Mouse (Mus musculus): ENCODE data around the gene Entpd1.

Gene Entpd1

DNA sequence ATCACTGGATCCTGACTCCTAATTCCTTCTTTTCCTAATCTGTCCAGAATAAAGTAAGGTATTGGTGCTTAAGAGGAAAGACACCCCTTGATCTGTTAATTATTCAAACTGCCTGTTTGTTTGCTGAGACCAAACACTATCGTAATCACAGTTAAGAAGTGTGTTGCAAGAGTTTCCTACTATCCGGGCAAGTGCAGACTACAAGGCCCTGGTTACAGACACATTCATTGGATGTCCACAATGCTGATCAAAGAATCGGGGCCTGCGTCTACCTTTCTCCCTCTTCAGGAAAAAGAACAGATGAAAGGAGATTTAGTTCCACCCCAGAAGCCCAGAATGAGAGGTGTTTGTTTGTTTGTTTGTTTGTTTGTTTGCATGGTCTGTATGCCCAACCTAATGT is 116.0 kb downstream of the Entpd1 start:
- no peak for DNase-seq

DNA sequence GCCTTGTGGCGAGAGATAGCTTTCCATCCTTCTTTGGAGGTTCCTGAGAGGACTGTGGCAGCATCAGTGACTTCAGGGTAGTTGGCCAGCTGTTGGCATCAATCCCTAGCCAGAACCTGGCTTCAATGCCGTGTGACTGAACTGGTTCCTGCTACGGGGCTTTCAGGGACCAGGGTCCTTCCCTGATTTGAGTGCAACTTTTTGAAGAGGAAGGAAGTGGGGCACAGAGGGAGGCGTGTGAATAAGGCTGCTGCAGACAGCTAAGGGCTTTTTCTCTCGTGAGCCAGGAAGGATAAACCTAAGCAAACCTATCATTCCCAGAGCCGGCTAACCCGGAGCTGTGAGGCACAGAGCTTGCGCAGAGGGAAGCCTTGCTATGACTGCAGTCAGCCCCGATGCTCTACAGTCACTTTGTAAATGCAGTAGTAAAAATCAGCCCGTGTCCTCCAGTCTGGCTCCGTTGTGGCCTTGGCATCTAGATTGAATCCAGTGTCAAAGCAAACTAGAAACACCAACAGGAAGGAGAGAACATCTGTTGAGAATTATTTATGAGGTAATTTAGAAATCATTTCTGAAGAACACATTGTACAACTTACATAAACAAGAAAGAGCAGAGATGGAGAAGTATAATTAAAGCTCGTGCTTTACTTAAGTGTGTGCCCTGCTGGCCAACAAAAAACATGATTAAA is 116.7 kb downstream of the Entpd1 start:
- DNase-seq = no peak

DNA sequence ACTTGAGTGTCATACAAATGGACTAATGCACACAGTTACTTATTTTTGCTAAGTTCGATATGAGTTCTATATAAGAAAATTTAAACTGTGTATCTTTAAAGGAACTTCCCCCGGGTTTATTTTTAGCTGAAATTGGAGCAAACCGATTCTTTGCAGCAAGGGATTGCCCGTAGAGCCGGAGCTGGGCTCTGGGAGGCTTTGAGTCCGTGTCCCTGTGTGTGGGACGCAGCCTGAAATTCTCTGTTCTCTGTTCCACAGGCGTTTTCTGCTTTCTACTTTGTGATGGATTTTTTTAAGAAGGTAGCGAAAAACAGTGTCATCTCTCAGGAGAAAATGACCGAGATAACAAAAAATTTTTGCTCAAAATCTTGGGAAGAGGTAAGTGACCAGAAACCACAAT is 121.2 kb downstream of the Entpd1 start:
- DNase-seq = no peak

DNA sequence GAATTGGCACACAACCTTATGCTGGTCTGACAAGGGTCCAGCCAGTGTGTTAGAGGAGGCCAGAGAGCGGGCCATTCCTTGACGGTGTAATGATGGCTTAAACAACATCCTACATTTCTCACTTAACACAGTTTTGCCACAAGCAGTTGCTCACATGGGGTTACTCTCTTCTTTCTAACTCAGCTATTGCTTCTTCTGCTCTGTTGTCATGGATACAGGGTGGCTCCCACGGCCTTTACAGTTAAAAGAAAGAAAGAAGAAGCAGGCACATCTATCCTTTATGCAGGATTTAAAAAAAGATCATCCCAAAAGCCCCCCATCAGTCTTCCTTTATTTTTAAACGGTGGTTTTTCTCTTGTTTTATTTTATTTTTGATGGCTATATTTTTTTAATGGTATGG is 121.7 kb downstream of the Entpd1 start:
- no peak for DNase-seq

DNA sequence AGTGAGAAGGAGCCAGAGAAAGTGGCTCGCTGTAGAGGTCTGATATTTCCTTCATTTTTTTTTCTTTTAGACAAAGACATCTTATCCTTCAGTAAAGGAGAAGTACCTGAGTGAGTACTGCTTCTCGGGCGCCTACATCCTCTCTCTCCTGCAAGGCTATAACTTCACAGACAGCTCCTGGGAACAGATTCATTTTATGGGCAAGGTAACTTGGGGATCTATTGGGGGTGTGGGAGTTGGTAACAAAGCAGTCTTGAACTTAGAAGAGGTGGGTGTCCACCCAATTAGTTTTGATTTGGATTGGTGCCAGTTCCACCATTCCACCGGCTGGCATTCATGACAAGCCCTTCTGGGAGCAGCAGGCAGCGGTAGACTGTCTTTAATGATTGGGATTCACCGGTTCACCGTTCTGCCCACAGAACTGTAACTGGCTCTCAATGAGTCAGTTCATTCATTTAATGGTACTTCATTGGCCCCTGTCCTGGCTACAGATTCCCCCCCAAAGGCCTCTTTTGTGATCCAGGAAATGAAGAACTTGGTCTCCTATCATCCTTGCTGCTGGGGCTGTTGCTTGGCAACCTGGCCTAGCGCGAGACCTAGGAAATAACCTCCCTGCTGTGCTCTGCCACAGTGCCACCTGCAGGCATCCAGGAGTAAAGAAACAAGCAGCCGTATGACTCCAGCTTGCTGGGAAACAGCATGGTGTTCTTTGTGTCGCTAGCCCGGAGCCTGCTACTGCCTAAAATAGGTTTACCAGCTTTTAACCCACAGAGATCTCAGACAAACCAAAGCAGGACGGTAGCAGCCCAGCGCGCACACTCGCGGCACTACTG is 124.7 kb downstream of the Entpd1 start:
- peak; percentile 62 to 65 for DNase-seq

DNA sequence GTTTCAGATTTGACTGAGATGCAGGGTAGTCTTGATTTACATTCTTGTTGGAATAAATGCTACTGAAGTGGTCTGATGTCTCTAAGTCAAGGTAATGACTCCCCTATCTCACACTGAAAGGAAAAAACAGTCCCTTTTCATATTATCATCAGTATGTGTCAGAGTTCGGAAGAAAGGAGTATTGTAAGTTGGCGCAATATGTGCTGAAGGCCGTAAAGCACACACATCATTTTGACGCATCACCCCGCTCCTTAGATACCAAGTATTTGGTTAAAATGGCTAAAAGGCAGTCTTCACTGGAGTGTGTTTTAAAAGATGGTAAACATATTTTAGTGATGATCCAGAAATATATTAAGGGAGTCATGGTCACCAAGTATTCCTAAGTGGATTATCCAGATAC is 125.4 kb downstream of the Entpd1 start:
- no peak for DNase-seq

DNA sequence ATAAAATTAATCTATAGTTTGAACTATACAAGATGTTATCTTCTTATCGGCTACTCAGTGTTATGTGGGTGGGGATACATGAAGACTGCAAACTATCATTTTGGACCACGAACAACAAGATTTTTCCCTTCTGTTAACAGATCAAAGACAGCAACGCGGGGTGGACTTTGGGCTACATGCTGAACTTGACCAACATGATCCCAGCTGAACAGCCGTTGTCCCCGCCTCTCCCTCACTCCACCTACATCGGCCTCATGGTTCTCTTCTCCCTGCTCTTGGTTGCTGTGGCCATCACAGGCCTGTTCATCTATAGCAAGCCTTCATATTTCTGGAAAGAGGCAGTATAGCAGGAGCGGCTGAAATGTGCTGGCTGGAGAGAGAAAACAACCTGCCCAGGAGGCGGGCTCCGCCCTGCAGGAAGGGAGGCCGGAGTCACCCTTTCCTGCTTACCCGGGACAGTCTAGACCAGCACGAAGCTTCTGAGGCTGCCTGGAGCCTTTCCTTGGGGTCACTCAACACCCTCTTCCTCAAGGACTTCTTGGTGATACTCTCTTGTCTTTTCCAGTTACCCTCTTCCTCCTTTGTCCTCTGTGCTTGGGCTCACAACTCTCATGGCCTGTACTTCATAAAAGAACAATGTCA is 126.6 kb downstream of the Entpd1 start:
- DNase-seq = no peak

DNA sequence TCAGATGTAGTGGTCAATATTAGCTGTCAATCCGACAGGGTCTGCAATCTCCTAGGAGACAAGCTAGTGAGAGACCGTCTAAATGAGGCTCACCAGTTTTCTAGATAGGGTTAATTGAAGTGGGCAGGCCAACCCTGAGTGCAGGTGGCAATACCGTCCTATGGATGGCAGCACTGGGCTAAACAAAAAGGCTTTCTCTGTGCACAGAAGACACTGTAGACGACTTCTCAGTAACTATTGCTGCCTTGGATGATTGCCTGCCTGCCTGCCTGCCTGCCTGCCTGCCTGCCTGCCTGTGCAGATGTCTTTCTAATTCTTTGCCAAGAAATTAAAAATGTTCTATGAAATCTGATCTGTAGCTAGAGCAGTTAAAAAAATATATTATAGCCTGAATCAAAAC is 134.4 kb downstream of the Entpd1 start:
- no peak for DNase-seq

DNA sequence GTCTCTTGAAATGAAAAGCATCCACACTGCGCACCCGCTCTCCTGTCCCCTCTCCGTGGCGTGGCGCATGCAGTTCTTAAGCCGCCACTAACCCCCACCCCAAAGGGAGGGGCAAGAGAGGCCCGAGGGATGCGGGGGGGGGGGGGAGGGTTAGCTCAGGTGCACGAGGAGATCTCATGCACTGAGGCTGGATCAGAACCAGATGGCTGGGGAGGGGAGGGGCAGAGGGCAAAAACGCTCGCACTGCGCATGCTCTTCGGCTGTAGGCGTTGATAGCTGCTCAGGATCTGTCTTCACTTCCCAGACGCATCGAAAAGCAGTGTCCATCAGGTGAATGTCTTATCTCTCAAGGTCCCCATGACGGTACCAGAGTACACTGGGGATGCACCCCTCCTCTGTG is 136.4 kb downstream of the Entpd1 start, which contains the start of gene Cc2d2b:
Gene Cc2d2b, plus strand, starts transcription at position 195 of the 400 bp plus-strand sequence.
- no peak for DNase-seq

DNA sequence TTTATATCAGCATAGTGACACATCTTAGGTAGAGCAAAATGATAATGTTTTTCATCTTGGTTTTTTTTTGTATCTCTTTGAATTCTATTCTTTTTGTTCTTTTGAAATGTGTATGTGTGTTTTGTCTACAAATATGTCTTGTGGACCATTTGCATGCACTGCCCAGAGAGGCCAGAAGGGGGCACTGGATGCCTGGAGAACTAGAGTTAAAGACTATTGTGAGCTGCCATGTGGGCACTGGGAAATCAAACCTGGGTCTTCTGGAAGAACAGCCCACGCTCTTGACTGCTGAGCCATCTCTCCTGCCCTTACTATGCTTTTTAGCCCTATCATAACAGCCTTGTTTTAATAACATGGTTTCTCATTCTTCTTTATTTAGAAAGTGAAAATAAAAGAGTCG is 142.1 kb downstream of the Entpd1 start:
- no peak for DNase-seq

DNA sequence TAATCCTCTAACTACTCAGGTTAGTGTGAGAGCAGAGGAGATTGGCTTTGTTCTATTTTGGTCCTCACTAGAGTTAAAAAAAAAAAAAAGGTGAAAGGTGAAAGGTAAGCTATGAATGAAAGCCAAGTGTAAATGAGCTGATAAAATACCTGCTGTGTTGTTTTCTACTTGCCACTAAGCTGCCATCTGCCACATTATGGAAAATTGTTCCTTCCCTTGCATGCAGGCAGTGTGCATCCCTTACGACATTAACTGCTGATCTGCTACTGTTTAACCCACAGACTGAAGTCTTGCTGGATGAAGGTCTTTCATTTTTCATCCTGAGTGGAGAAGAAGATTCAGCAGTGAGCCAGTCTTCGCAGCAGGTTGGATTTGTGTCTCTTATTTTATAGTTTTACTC is 147.9 kb downstream of the Entpd1 start:
- peak in 1 of 2 experiments; percentile 8 for DNase-seq

DNA sequence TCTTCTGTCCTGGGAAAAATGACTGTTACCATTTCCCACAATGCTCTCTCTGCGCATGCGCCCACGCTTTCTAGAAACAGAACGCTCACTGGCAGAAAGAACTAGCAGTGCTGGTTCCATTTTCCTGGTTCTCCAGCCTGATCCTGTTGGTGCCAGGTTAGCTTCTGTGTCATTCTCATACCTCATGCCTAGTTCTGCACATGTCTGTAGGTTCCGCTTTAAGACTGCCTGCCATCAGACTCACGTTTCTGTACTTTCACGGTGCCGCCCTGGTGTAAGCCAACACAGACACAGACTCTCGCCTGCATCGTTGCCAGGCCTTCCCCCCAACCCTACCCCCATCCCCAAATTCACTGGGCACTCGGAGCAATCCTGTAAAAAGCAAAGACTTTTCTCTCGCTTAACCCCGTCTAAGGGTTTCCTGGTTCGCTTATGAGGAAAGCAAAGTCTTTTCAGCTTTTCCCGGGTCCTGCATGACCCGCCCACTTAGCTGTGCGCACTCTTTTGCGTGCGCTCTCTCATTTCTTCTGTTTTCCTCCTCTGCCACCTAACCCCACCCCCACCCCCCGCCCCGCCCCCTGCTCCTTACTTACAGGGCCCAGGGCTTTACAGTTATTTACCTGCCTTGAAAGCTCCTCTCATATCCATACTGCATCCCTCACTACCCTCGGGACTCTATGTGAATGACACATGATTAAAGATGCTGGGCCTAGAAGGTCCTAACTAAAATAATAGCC is 150.0 kb downstream of the Entpd1 start:
- no peak for DNase-seq

DNA sequence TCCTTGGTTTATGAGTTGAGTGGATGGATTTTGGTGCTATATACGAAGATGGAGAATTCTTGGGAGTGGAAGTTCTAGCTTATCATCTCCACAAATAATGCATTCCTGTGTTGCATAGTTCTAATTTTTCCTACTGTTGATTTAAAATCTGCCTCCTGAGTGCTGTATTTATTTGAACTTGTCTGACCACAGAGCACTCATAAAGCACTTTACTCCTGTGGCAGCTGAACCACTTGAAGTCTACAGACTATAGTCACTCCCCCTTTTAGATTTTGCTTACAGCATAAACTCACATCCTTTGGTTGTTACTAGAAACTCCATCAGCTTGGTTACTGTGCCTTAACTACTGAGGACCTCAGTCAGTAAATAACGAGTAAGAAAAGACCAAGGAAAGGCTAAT is 155.0 kb downstream of the Entpd1 start:
- DNase-seq = no peak

DNA sequence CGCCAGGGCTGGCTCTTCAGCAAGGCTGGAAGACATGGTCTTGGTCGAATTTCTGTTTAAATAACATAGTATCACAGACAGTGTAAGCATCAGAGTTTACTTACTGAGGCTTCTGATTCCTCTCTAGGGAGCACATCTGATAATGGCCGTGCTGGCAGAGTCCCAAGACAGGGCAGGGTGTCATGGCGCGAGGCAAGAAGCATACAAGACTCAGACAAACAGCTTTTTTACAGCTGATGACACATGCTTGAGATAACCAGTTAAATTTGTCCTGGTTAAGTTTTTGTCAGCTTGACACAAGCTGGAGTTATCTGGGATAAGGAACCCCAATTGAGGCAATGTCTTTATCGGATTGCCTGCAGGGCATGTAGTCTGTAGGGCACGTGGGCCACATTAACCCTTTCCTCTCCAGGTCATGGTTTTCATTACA is 157.2 kb downstream of the Entpd1 start:
- DNase-seq = no peak

DNA sequence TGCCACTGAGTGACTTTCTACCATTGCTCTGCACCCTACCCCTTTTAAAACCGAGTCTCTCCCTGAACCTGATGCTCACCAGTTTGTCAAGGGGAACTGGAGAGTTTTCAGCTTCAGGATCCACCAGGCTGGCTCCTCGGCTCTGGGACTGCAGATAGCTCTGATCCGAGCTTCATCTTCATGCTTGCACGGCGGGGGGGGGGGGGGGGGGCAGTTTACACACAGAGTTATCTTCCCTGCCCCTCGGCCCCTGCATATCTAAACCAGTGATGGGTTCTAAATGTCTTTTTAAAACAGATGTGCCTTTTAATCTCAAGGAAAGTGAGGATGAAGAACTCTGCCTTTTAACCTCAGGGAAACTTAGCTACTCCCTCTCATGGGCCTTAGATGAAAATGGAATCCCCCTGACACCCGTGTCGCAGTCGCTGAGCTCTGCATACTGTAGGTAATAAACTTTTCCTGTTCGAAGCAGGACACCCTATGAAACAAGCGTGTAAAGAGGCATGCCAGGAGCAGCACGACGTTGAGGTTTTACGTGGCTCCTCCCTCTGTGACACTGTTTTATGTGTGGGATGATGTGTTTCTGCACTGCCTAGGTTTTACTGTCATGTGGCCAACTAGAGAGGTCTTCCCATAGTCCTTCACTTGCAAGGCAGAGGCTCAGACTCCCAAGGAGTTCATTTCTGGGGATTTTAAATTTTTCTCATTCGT is 176.0 kb downstream of the Entpd1 start:
- no peak for DNase-seq

DNA sequence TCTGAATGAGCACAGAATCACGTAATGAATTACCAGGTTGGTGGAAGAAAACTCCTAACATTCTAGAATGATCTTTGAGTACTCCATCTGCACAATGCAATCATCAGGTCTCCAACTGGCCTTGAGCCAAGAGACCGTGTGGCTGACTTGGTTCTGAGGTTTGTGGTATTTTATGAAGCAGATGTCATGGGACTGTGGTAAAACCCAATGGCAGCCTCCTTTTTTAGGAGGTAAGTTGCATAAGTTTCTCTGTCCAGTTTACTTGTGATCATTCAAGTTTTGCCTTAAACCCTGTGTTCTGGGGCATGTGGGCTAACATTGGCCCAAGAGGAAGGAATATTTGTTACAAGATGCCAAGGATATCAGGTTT is 176.5 kb downstream of the Entpd1 start:
- DNase-seq = no peak
